Mouse (Mus musculus) neural tube, embryonic 12.5 days (tissue): ENCODE measurements around the gene Cdk13. TPM values are rescaled to one million over a fixed set of nuclear protein-coding genes. Genes with fewer than 3 reads are reported as not detected.

Experiments used
- ATAC-seq: fragments of 200-750 bp; cut with Nextera tagmentation; 2 replicates; pipeline ENCODE4 v1.8.0; 2017; ENCODE audit warnings: low read depth, mild to moderate bottlenecking, moderate TSS enrichment, moderate library complexity; ENCODE audit not compliant: low FRiP score
- H3K27ac ChIP-seq: fragments of 300-500 bp; sonication (generic); 2 replicates; pipeline ENCODE4 v1.5.1; 2016
- H3K27me3 ChIP-seq: fragments of 300-500 bp; sonication (generic); replicated peaks from 2 replicates; pipeline ENCODE4 v1.6.1; 2016; ENCODE audit warnings: mild to moderate bottlenecking
- H3K36me3 ChIP-seq: fragments of 300-500 bp; sonication (generic); 2 replicates; pipeline ENCODE4 v1.6.1; 2016; ENCODE audit warnings: mild to moderate bottlenecking
- H3K4me1 ChIP-seq: fragments of 300-500 bp; sonication (generic); 2 replicates; pipeline ENCODE4 v1.6.1; 2016
- H3K4me2 ChIP-seq: fragments of 300-500 bp; sonication (generic); replicated peaks from 2 replicates; pipeline ENCODE4 v1.6.1; 2016; ENCODE audit warnings: mild to moderate bottlenecking
- H3K4me3 ChIP-seq: fragments of 300-500 bp; sonication (generic); 2 replicates; pipeline ENCODE4 v1.5.1; 2016
- H3K9ac ChIP-seq: fragments of 300-500 bp; sonication (generic); 2 replicates; pipeline ENCODE4 v1.6.1; 2016; ENCODE audit warnings: mild to moderate bottlenecking
- H3K9me3 ChIP-seq: fragments of 300-500 bp; sonication (generic); 2 replicates; pipeline ENCODE4 v1.6.1; 2016; ENCODE audit warnings: mild to moderate bottlenecking
- WGBS: fragments of 180-500 bp; shearing (Covaris S2); methylation state at CpG from one replicate; pipeline ENCODE4 v1.1.7; 2016; 5-methylcytosine and 5-hydroxymethylcytosine counted together
- polyA plus RNA-seq: library from polyadenylated mRNA; unstranded; fragments of >200 nt; fragmentation: Nextera tagmentation; extraction: Ambion mirVana; gene quantifications from 2 replicates; pipeline ENCODE4 v1.2.1, GENCODE M21; 2016

The Cdk13 gene
- polyA plus RNA-seq, result 20.6 and 26.1 TPM in 2 replicates

- Histone ChIP-seq H3K4me2 (peak within 1 kb of the TSS; percentile 93), H3K4me1 (peaks cover 6% of the 10 kb centered on the region), H3K9me3 (no peaks in the 10 kb centered on the region), H3K9ac (peak within 1 kb of the TSS; percentile 99), H3K4me3 (peak within 1 kb of the TSS; percentile 100), H3K27me3 (no peaks in the 10 kb centered on the region), H3K36me3 (no peaks in the 10 kb centered on the region), H3K27ac (peak within 1 kb of the TSS; percentile 96)
- peak; percentile 95 for ATAC-seq
- under 1% methylated on average over 89 of the region's 110 CpGs for WGBS
Measured at GRCm38 (mm10) chr13:17804909-17805613, at the start of gene Cdk13. TSS of gene Cdk13 (minus strand) at chr13:17805097.

- H3K4me3 ChIP-seq, result no peak overlapping the region
- no peak overlapping the region for H3K4me2 ChIP-seq
- no peaks in the 10 kb centered on the region for H3K36me3 ChIP-seq
- no peaks in the 10 kb centered on the region for H3K4me1 ChIP-seq
- H3K9me3 ChIP-seq, result no peaks in the 10 kb centered on the region
- H3K27me3 ChIP-seq, result no peaks in the 10 kb centered on the region
- 84% methylated on average over 2 of the region's 2 CpGs for WGBS
- no peak overlapping the region for H3K27ac ChIP-seq
- H3K9ac ChIP-seq, result no peak overlapping the region
- ATAC-seq, result no peak
Measured at GRCm38 (mm10) chr13:17843336-17843735, 38.4 kb upstream of the Cdk13 start.

GRCm38 (mm10) chr13:17842756-17843155 is 37.9 kb upstream of the Cdk13 start:
- Histone ChIP-seq H3K9ac (no peak overlapping the region), H3K36me3 (no peaks in the 10 kb centered on the region), H3K4me3 (no peak overlapping the region), H3K27me3 (no peaks in the 10 kb centered on the region), H3K27ac (no peak overlapping the region), H3K4me2 (no peak overlapping the region), H3K9me3 (no peaks in the 10 kb centered on the region), H3K4me1 (no peaks in the 10 kb centered on the region)
- ATAC-seq, result no peak
- WGBS, result 27% methylated on average over 4 of the region's 4 CpGs

- no peak for ATAC-seq
- Histone ChIP-seq H3K4me1 (no peaks in the 10 kb centered on the region), H3K27me3 (no peaks in the 10 kb centered on the region), H3K4me2 (no peak overlapping the region), H3K36me3 (no peaks in the 10 kb centered on the region), H3K27ac (no peak overlapping the region), H3K4me3 (no peak overlapping the region), H3K9ac (no peak overlapping the region), H3K9me3 (no peaks in the 10 kb centered on the region)
- WGBS, result 90% methylated on average over 5 of the region's 5 CpGs
Measured at GRCm38 (mm10) chr13:17839137-17839536, 34.2 kb upstream of the Cdk13 start.

- Histone ChIP-seq H3K4me1 (no peaks in the 10 kb centered on the region), H3K4me3 (no peak overlapping the region), H3K4me2 (no peak overlapping the region), H3K27ac (no peak overlapping the region), H3K9ac (no peak overlapping the region), H3K27me3 (no peaks in the 10 kb centered on the region), H3K36me3 (no peaks in the 10 kb centered on the region), H3K9me3 (no peaks in the 10 kb centered on the region)
- ATAC-seq, result peak; percentile 72
- 38% methylated on average over 4 of the region's 4 CpGs for WGBS
Measured at GRCm38 (mm10) chr13:17838484-17838851, 33.6 kb upstream of the Cdk13 start.

- Histone ChIP-seq H3K4me3 (no peak overlapping the region), H3K27ac (no peak overlapping the region), H3K27me3 (no peaks in the 10 kb centered on the region), H3K36me3 (no peaks in the 10 kb centered on the region), H3K9ac (no peak overlapping the region), H3K4me1 (no peaks in the 10 kb centered on the region), H3K9me3 (no peaks in the 10 kb centered on the region), H3K4me2 (no peak overlapping the region)
- ATAC-seq, result peak; percentile 63
- WGBS, result 48% methylated on average over 16 of the region's 16 CpGs
Measured at GRCm38 (mm10) chr13:17837610-17838483, 33.0 kb upstream of the Cdk13 start.

GRCm38 (mm10) chr13:17836808-17837207 is 31.9 kb upstream of the Cdk13 start:
- 87% methylated on average over 7 of the region's 7 CpGs for WGBS
- Histone ChIP-seq H3K9me3 (no peaks in the 10 kb centered on the region), H3K27me3 (no peaks in the 10 kb centered on the region), H3K4me1 (no peaks in the 10 kb centered on the region), H3K4me3 (no peak overlapping the region), H3K36me3 (no peaks in the 10 kb centered on the region), H3K4me2 (no peak overlapping the region), H3K27ac (no peak overlapping the region), H3K9ac (no peak overlapping the region)
- ATAC-seq, result no peak

- Histone ChIP-seq H3K4me2 (no peak overlapping the region), H3K9me3 (no peaks in the 10 kb centered on the region), H3K36me3 (no peaks in the 10 kb centered on the region), H3K4me3 (no peak overlapping the region), H3K9ac (no peak overlapping the region), H3K27me3 (no peaks in the 10 kb centered on the region), H3K27ac (no peak overlapping the region), H3K4me1 (no peaks in the 10 kb centered on the region)
- ATAC-seq, result no peak
- 67% methylated on average over 3 of the region's 3 CpGs for WGBS
Measured at GRCm38 (mm10) chr13:17832940-17833339, 28.0 kb upstream of the Cdk13 start.

- 96% methylated on average over 2 of the region's 2 CpGs for WGBS
- Histone ChIP-seq H3K9ac (no peak overlapping the region), H3K36me3 (no peaks in the 10 kb centered on the region), H3K4me2 (no peak overlapping the region), H3K4me3 (no peak overlapping the region), H3K4me1 (no peaks in the 10 kb centered on the region), H3K27me3 (no peaks in the 10 kb centered on the region), H3K27ac (no peak overlapping the region), H3K9me3 (no peaks in the 10 kb centered on the region)
- ATAC-seq, result no peak
Measured at GRCm38 (mm10) chr13:17817226-17817625, 12.3 kb upstream of the Cdk13 start.

GRCm38 (mm10) chr13:17805614-17805975 is 698 bp upstream of the Cdk13 start:
- H3K4me1 ChIP-seq, result peaks cover 6% of the 10 kb centered on the region
- WGBS, result 1% methylated on average over 14 of the region's 14 CpGs
- no peaks in the 10 kb centered on the region for H3K27me3 ChIP-seq
- no peaks in the 10 kb centered on the region for H3K36me3 ChIP-seq
- no peaks in the 10 kb centered on the region for H3K9me3 ChIP-seq
- H3K9ac ChIP-seq, result peak overlapping the region; percentile 64
- peak overlapping the region; percentile 100 for H3K4me3 ChIP-seq
- H3K27ac ChIP-seq, result peak overlapping the region; percentile 79; the same call in 1 of the 2 replicates
- no peak; the same call in 1 of the 2 replicates for ATAC-seq
- H3K4me2 ChIP-seq, result peak overlapping the region; percentile 93

GRCm38 (mm10) chr13:17804058-17804841 is 647 bp downstream of the Cdk13 start:
- Histone ChIP-seq H3K9me3 (no peaks in the 10 kb centered on the region), H3K36me3 (no peaks in the 10 kb centered on the region), H3K9ac (peak overlapping the region; percentile 99), H3K27me3 (no peaks in the 10 kb centered on the region), H3K4me3 (peak overlapping the region; percentile 100), H3K4me1 (peaks cover 6% of the 10 kb centered on the region), H3K4me2 (peak overlapping the region; percentile 93), H3K27ac (peak overlapping the region; percentile 96)
- under 1% methylated on average over 105 of the region's 105 CpGs for WGBS
- ATAC-seq, result peak; percentile 51
